Mouse (Mus musculus) urinary bladder, postnatal 0 days (tissue): ENCODE measurements around the gene Actl10. TPM values are rescaled to one million over a fixed set of nuclear protein-coding genes. Genes with fewer than 3 reads are reported as not detected.

Experiments
- polyA plus RNA-seq: library from polyadenylated mRNA; unstranded; fragments of >200 nt; fragmentation: Nextera tagmentation; extraction: Ambion mirVana; gene quantifications from 2 replicates; pipeline ENCODE4 v1.2.1, GENCODE M21; 2015

Actl10 gene
- polyA plus RNA-seq, result not detected in 2 replicates

GRCm38 (mm10) chr2:154551476-154551875 is at the start of gene Actl10:
Gene Actl10 (plus strand): TSS chr2:154551776.

GRCm38 (mm10) chr2:154546711-154547110 is 4.9 kb upstream of the Actl10 start, which contains the start of gene 1700003F12Rik:
Gene 1700003F12Rik (plus strand): TSS chr2:154547085.

GRCm38 (mm10) chr2:154558264-154559039 is 6.9 kb downstream of the Actl10 start, which contains the start of gene Necab3:
Gene Necab3 (minus strand): TSS chr2:154558890.

GRCm38 (mm10) chr2:154569836-154570286 is 18.3 kb downstream of the Actl10 start, which contains the start of gene E2f1:
Gene E2f1 (minus strand): TSS chr2:154569892.

Other genes with a start within 250 kb of the Actl10 start
- gene Bpifb9b, start 244.5 kb upstream of the Actl10 start, polyA plus RNA-seq, result not detected in 2 replicates
- gene Cdk5rap1, start 178.8 kb upstream of the Actl10 start, polyA plus RNA-seq, result 8.0 and 11.6 TPM in 2 replicates
- gene Snta1, start 143.7 kb upstream of the Actl10 start, polyA plus RNA-seq, result 11.9 and 12.6 TPM in 2 replicates
- 13.3 and 13.4 TPM in 2 replicates for gene Cbfa2t2, start 115.3 kb upstream of the Actl10 start, polyA plus RNA-seq
- gene 1700003F12Rik, start 4.7 kb upstream of the Actl10 start, polyA plus RNA-seq, result 1.1 and 1.3 TPM in 2 replicates
- gene Necab3, start 7.1 kb downstream of the Actl10 start, polyA plus RNA-seq, result 0.49 and 0.59 TPM in 2 replicates
- gene E2f1, start 18.1 kb downstream of the Actl10 start, polyA plus RNA-seq, result 7.3 and 9.6 TPM in 2 replicates
- gene Pxmp4, start 51.9 kb downstream of the Actl10 start, polyA plus RNA-seq, result 46.1 and 47.0 TPM in 2 replicates
- 0.43 and 0.70 TPM in 2 replicates for gene Zfp341, start 61.5 kb downstream of the Actl10 start, polyA plus RNA-seq
- 0.47 TPM in 1 of 2 replicates, not detected in the other for gene 4930519P11Rik, start 61.7 kb downstream of the Actl10 start, polyA plus RNA-seq
- gene Chmp4b, start 99.9 kb downstream of the Actl10 start, polyA plus RNA-seq, result 31.9 and 33.5 TPM in 2 replicates
- not detected in 2 replicates for gene Gm14214, start 218.3 kb downstream of the Actl10 start, polyA plus RNA-seq
- gene Raly, start 239.3 kb downstream of the Actl10 start, polyA plus RNA-seq, result 41.3 and 52.4 TPM in 2 replicates
- 0.41 TPM in 1 of 2 replicates, not detected in the other for gene a, start 239.6 kb downstream of the Actl10 start, polyA plus RNA-seq